Mouse (Mus musculus): ENCODE results near the gene Crisp3. TPM values are rescaled to one million over a fixed set of nuclear protein-coding genes. Genes with fewer than 3 reads are reported as not detected.
"Not testable (repeated sequence)": the region's sequence is repeated elsewhere in the genome, so short reads cannot be mapped to it uniquely, and the experiment has no call there.

Crisp3 gene
- total and polyA plus RNA-seq, 3 experiments, result 0.13 TPM; not detected in 2

GRCm38 (mm10) chr17:40252487-40252886, 10.4 kb upstream of the Crisp3 start:
- in situ Hi-C loops (cut with MboI; ENCODE audit: low pct_ligation_motif_present, low pct_unique_long_range_greater_than_20kb, low sequenced_read_pairs), result no loop called here
- H3K4me3 ChIP-seq (replicated peaks in 1 of 3; ENCODE audit: low read depth in 2 of 3, low read length in 2 of 3, poor library complexity in 1 of 3), result no peak overlapping the region
- H3K4me1 ChIP-seq (ENCODE audit: control insufficient read depth in 1 of 2, insufficient read depth in 2 of 2), result no peaks in the 10 kb centered on the region
- H3K79me2 ChIP-seq (replicated peaks; ENCODE audit: control insufficient read depth, extremely low read depth, insufficient read depth, poor library complexity, severe bottlenecking), result no peaks in the 10 kb centered on the region
- no peak for DNase-seq (ENCODE audit: extremely low read depth)
- no peak for TF ChIP-seq USF1 (IDR thresholded peaks at IDR 0.05; ENCODE audit: low read depth, low read length)
- TF ChIP-seq TBP (conservative IDR thresholded peaks at IDR 0.05; ENCODE audit: low read depth, low read length), result no peak
- no peak for TF ChIP-seq E2F4 (IDR thresholded peaks at IDR 0.05; ENCODE audit: insufficient replicate concordance, low read depth, low read length)
- TF ChIP-seq BHLHE40 (IDR thresholded peaks at IDR 0.05; ENCODE audit: low read depth, low read length), result no peak
- TF ChIP-seq MAFK (IDR thresholded peaks at IDR 0.05; ENCODE audit: insufficient replicate concordance, low read length), result no peak
- no peak for TF ChIP-seq GABPA (IDR thresholded peaks at IDR 0.05; ENCODE audit: insufficient replicate concordance, low read depth, low read length)
- TF ChIP-seq EP300 (IDR thresholded peaks at IDR 0.05; ENCODE audit: low read length), result no peak
- TF ChIP-seq HCFC1 (IDR thresholded peaks at IDR 0.05; ENCODE audit: low read depth, low read length), result no peak
- H3K9ac ChIP-seq (ENCODE audit: insufficient read depth, low read depth), result no peak overlapping the region
- H3K27me3 ChIP-seq (replicated peaks), result no peaks in the 10 kb centered on the region
- H3K4me2 ChIP-seq (ENCODE audit: insufficient read depth, low read depth, poor library complexity, severe bottlenecking), result no peak overlapping the region
- no peak overlapping the region for H3K27ac ChIP-seq (ENCODE audit: insufficient read depth, low read depth)
- dilution Hi-C loops (cut with MboI; ENCODE audit: extremely low pct_ligation_motif_present, extremely low pct_unique_long_range_greater_than_20kb, low sequenced_read_pairs), result no loop called here
- H3K9me3 ChIP-seq (replicated peaks; ENCODE audit: low read length), result peaks cover 8% of the 10 kb centered on the region
- H3K36me3 ChIP-seq (replicated peaks in 1 of 2; ENCODE audit: control insufficient read depth in 1 of 2, insufficient read depth in 1 of 2, low read length in 1 of 2), result no peaks in the 10 kb centered on the region

- Histone ChIP-seq H3K4me3 (replicated peaks in 1 of 3; ENCODE audit: low read depth in 2 of 3, low read length in 2 of 3, poor library complexity in 1 of 3) (no peak within 1 kb of the TSS), H3K27ac (ENCODE audit: insufficient read depth, low read depth) (no peak within 1 kb of the TSS), H3K4me2 (ENCODE audit: insufficient read depth, low read depth, poor library complexity, severe bottlenecking) (no peak within 1 kb of the TSS), H3K36me3 (replicated peaks in 1 of 2; ENCODE audit: control insufficient read depth in 1 of 2, insufficient read depth in 1 of 2, low read length in 1 of 2) (no peaks in the 10 kb centered on the region), H3K9me3 (replicated peaks; ENCODE audit: low read length) (peaks cover 25% of the 10 kb centered on the region), H3K9ac (ENCODE audit: insufficient read depth, low read depth) (no peak within 1 kb of the TSS), H3K79me2 (replicated peaks; ENCODE audit: control insufficient read depth, extremely low read depth, insufficient read depth, poor library complexity, severe bottlenecking) (no peaks in the 10 kb centered on the region), H3K27me3 (replicated peaks) (no peaks in the 10 kb centered on the region), H3K4me1 (ENCODE audit: control insufficient read depth in 1 of 2, insufficient read depth in 2 of 2) (no peaks in the 10 kb centered on the region)
- TF ChIP-seq POLR2AphosphoS2 (IDR thresholded peaks at IDR 0.05; ENCODE audit: low read depth, low read length) (no peak), POLR2A (IDR thresholded peaks at IDR 0.05; ENCODE audit: low read depth, low read length) (no peak), JUND (conservative IDR thresholded peaks at IDR 0.05; ENCODE audit: low read depth, low read length) (no peak), MYC (IDR thresholded peaks at IDR 0.05; ENCODE audit: low read depth, low read length) (no peak), ZNF384 (IDR thresholded peaks at IDR 0.05; ENCODE audit: low read depth, low read length) (no peak)
- dilution Hi-C loops (cut with MboI; ENCODE audit: extremely low pct_ligation_motif_present, extremely low pct_unique_long_range_greater_than_20kb, low sequenced_read_pairs) (no loop called here), in situ Hi-C loops (cut with MboI; ENCODE audit: low pct_ligation_motif_present, low pct_unique_long_range_greater_than_20kb, low sequenced_read_pairs) (no loop called here)
- DNase-seq (ENCODE audit: extremely low read depth), result no peak
These were observed 33.5 kb downstream of the Crisp3 start, which contains the start of gene Pgk2 for GRCm38 (mm10) chr17:40208540-40208939. Gene Pgk2 (minus strand): TSS chr17:40208640.

DNA sequence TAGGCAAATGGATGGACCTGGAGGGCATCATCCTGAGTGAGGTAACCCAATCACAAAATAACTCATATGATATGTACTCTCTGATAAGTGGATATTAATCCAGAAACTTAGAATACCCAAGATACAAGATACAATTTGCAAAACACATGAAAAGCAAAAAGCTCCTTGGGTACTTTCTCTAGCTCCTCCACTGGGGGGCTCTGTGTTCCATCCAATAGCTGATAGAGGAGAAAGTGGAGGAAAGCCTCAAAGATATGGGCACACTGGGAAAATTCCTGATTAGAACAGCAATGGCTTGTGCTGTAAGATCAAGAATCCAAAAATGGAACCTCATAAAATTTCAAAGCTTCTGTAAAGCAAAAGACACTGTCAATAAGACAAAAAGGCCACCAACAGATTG, 40.3 kb downstream of the Crisp3 start:
- H3K4me2 ChIP-seq (ENCODE audit: insufficient read depth, low read depth, poor library complexity, severe bottlenecking); H3K4me1 ChIP-seq (ENCODE audit: control insufficient read depth in 1 of 2, insufficient read depth in 2 of 2); H3K4me3 ChIP-seq (replicated peaks in 1 of 3; ENCODE audit: low read depth in 2 of 3, low read length in 2 of 3, poor library complexity in 1 of 3); in situ Hi-C loops (cut with MboI; ENCODE audit: low pct_ligation_motif_present, low pct_unique_long_range_greater_than_20kb, low sequenced_read_pairs); dilution Hi-C loops (cut with MboI; ENCODE audit: extremely low pct_ligation_motif_present, extremely low pct_unique_long_range_greater_than_20kb, low sequenced_read_pairs); H3K79me2 ChIP-seq (replicated peaks; ENCODE audit: control insufficient read depth, extremely low read depth, insufficient read depth, poor library complexity, severe bottlenecking); H3K27ac ChIP-seq (ENCODE audit: insufficient read depth, low read depth); H3K36me3 ChIP-seq (replicated peaks in 1 of 2; ENCODE audit: control insufficient read depth in 1 of 2, insufficient read depth in 1 of 2, low read length in 1 of 2); H3K27me3 ChIP-seq (replicated peaks); H3K9ac ChIP-seq (ENCODE audit: insufficient read depth, low read depth); DNase-seq (ENCODE audit: extremely low read depth): not testable (repeated sequence)
- peaks cover 17% of the 10 kb centered on the region for H3K9me3 ChIP-seq (replicated peaks; ENCODE audit: low read length)

DNA sequence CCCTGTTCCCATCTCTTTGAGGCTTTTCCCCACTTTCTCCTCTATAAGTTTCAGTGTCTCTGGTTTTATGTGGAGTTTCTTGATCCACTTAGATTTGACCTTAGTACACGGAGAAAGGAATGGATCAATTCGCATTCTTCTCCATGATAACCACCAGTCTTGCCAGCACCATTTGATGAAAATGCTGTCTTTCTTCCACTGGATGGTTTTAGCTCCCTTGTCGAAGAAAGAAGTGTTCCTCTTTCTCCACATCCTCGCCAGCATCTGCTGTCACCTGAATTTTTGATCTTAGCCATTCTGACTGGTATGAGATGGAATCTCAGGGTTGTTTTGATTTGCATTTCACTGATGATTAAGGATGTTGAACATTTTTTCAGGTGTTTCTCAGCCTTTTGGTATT, 51.9 kb downstream of the Crisp3 start:
- in situ Hi-C loops (cut with MboI; ENCODE audit: low pct_ligation_motif_present, low pct_unique_long_range_greater_than_20kb, low sequenced_read_pairs); dilution Hi-C loops (cut with MboI; ENCODE audit: extremely low pct_ligation_motif_present, extremely low pct_unique_long_range_greater_than_20kb, low sequenced_read_pairs); H3K27ac ChIP-seq (ENCODE audit: insufficient read depth, low read depth); H3K9me3 ChIP-seq (replicated peaks; ENCODE audit: low read length); H3K4me1 ChIP-seq (ENCODE audit: control insufficient read depth in 1 of 2, insufficient read depth in 2 of 2); H3K36me3 ChIP-seq (replicated peaks in 1 of 2; ENCODE audit: control insufficient read depth in 1 of 2, insufficient read depth in 1 of 2, low read length in 1 of 2); H3K27me3 ChIP-seq (replicated peaks); DNase-seq (ENCODE audit: extremely low read depth); H3K9ac ChIP-seq (ENCODE audit: insufficient read depth, low read depth); H3K79me2 ChIP-seq (replicated peaks; ENCODE audit: control insufficient read depth, extremely low read depth, insufficient read depth, poor library complexity, severe bottlenecking); H3K4me2 ChIP-seq (ENCODE audit: insufficient read depth, low read depth, poor library complexity, severe bottlenecking); H3K4me3 ChIP-seq (replicated peaks in 1 of 3; ENCODE audit: low read depth in 2 of 3, low read length in 2 of 3, poor library complexity in 1 of 3): not testable (repeated sequence)

All from CH12.LX (cell line).